Mouse (Mus musculus): Measurements from ENCODE around the gene Zfp512b.

DNA sequence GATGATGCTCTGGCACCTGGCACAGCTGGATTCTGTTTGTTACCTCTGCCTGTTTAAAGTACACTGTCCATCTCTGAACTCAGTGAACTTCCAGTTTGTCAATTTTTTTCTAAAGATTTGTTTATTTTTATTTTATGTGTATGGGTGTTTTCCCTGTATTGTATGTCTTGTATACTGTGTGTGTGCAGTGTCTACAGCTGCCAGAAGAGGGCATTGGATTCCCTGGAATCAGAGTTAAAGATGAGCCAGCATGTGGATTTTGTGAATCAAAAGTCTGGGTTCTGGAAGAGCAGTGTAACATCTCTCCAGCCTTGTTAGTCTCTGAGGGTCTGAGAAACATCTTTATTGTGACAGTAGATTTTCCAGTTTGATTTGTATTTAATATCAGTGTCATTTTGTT is 30.8 kb upstream of the Zfp512b start:
- TF ChIP-seq CTCF (IDR thresholded peaks at IDR 0.05; ENCODE audit: borderline replicate concordance, extremely low read depth, insufficient read depth, insufficient read length) (peak; percentile 33; the same call in 1 of the 2 replicates), POLR2A (IDR thresholded peaks at IDR 0.05; ENCODE audit: borderline replicate concordance, extremely low read depth, insufficient read depth, insufficient read length, poor library complexity, severe bottlenecking) (no peak)
